Mouse (Mus musculus): Measurements from ENCODE around the gene Srrm3. TPM values are rescaled to one million over a fixed set of nuclear protein-coding genes. Genes with fewer than 3 reads are reported as not detected.
A peak's percentile ranks its signal among the peaks of the same experiment; 100 is the strongest.

The Srrm3 gene
- total RNA-seq, 2 experiments from 2014 or later = not detected

- Histone ChIP-seq H3K27ac (peak overlapping the region; percentile 96), H3K4me3 (peak overlapping the region; percentile 4)
- TF ChIP-seq CTCF (IDR thresholded peaks at IDR 0.05) = no peak
- no peak for DNase-seq
- intact Hi-C loops (cut with DNase I) = loop anchor here (2.0 kb wide), 1 partner anchor 17 kb away; no protein-coding TSS in a partner anchor
These were observed 109.4 kb downstream of the Srrm3 start for GRCm38 (mm10) chr5:135916051-135916565.

- H3K27ac ChIP-seq = peak overlapping the region; percentile 96
- DNase-seq = peak; percentile 55
- intact Hi-C loops (cut with DNase I) = loop anchor here (2.0 kb wide), 1 partner anchor 16 kb away; no protein-coding TSS in a partner anchor
- H3K4me3 ChIP-seq = peak overlapping the region; percentile 4; the same call in 1 of the 2 replicates
- no peak for TF ChIP-seq CTCF (IDR thresholded peaks at IDR 0.05)
These were observed 109.9 kb downstream of the Srrm3 start for GRCm38 (mm10) chr5:135916601-135917000.

- Histone ChIP-seq H3K4me3 (no peak overlapping the region), H3K27ac (peak overlapping the region; percentile 96)
- peak; percentile 50 for TF ChIP-seq CTCF (IDR thresholded peaks at IDR 0.05)
- no peak for DNase-seq
- intact Hi-C loops (cut with DNase I) = loop anchor here (2.0 kb wide), 1 partner anchor 15 kb away; no protein-coding TSS in a partner anchor
These were observed 110.8 kb downstream of the Srrm3 start for GRCm38 (mm10) chr5:135917327-135918058.

GRCm38 (mm10) chr5:135918059-135918437 is 111.4 kb downstream of the Srrm3 start:
- H3K4me3 ChIP-seq = no peak overlapping the region
- no peak for DNase-seq
- intact Hi-C loops (cut with DNase I) = no loop called here
- TF ChIP-seq CTCF (IDR thresholded peaks at IDR 0.05) = 0 out of 2 replicates have a peak, but pooled peaks have one; percentile 2
- peak overlapping the region; percentile 96 for H3K27ac ChIP-seq

GRCm38 (mm10) chr5:135918593-135918992 is 111.9 kb downstream of the Srrm3 start:
- intact Hi-C loops (cut with DNase I) = no loop called here
- no peak for DNase-seq
- TF ChIP-seq CTCF (IDR thresholded peaks at IDR 0.05) = no peak
- H3K4me3 ChIP-seq = no peak overlapping the region
- peak overlapping the region; percentile 96 for H3K27ac ChIP-seq

- Histone ChIP-seq H3K27ac (peak overlapping the region; percentile 63), H3K4me3 (no peak overlapping the region)
- intact Hi-C loops (cut with DNase I) = no loop called here
- TF ChIP-seq CTCF (IDR thresholded peaks at IDR 0.05) = no peak
- DNase-seq = no peak
These were observed 113.2 kb downstream of the Srrm3 start for GRCm38 (mm10) chr5:135919902-135920301.

- no peak for DNase-seq
- no peak for TF ChIP-seq CTCF (IDR thresholded peaks at IDR 0.05)
- intact Hi-C loops (cut with DNase I) = no loop called here
- Histone ChIP-seq H3K27ac (peak overlapping the region; percentile 82), H3K4me3 (no peak overlapping the region)
These were observed 117.2 kb downstream of the Srrm3 start for GRCm38 (mm10) chr5:135923901-135924300.

Small RNAs within 50 kb of the gene (microRNA-seq; reads per million reads assigned to microRNA genes)
- gene Gm23268 = not detected

Other genes starting within 250 kb of the Srrm3 start
- gene Ccl26, start 243.3 kb upstream of the Srrm3 start, total RNA-seq (2021) = not detected
- 1 to 10 TPM in 1 of 2 experiments, under 1 TPM in 1; 0.66 to 1.3 TPM for gene Ccl24, start 233.8 kb upstream of the Srrm3 start, total RNA-seq (2021)
- gene Rhbdd2, start 174.3 kb upstream of the Srrm3 start, total RNA-seq (2021) = 10 to 100 TPM; 10.7 to 13.0 TPM
- 10 to 100 TPM; 31.4 to 32.7 TPM for gene Por, start 136.9 kb upstream of the Srrm3 start, total RNA-seq (2021)
- 1 to 10 TPM; 7.6 to 8.3 TPM for gene Tmem120a, start 62.4 kb upstream of the Srrm3 start, total RNA-seq (2021)
- not detected for gene Styxl1, start 28.5 kb upstream of the Srrm3 start, total RNA-seq (2021)
- 1,000 to 10,000 TPM in 1 of 2 experiments, 100 to 1,000 TPM in 1; 910 to 1,211 TPM for gene Mdh2, start 28.4 kb upstream of the Srrm3 start, total RNA-seq (2021)
- gene Hspb1, start 81.0 kb downstream of the Srrm3 start, total RNA-seq (2021) = 100 to 1,000 TPM; 253 to 325 TPM
- gene Ywhag, start 127.7 kb downstream of the Srrm3 start, total RNA-seq (2021) = 100 to 1,000 TPM; 289 to 303 TPM
- under 1 TPM; 0.22 to 0.59 TPM for gene Ssc4d, start 167.6 kb downstream of the Srrm3 start, total RNA-seq (2021)
- not detected for gene Zp3, start 173.2 kb downstream of the Srrm3 start, total RNA-seq (2021)
- gene Dtx2, start 187.9 kb downstream of the Srrm3 start, total RNA-seq (2021) = 1 to 10 TPM; 6.5 to 8.2 TPM
- not detected for gene Upk3b, start 231.6 kb downstream of the Srrm3 start, total RNA-seq (2021)
- not detected for gene Upk3bl, start 247.6 kb downstream of the Srrm3 start, total RNA-seq (2021)